Mouse (Mus musculus): ENCODE results near the gene Dnaaf5. TPM values are rescaled to one million over a fixed set of nuclear protein-coding genes. Genes with fewer than 3 reads are reported as not detected.

The Dnaaf5 gene
- polyA plus RNA-seq, 1 experiment from 2014 or later: 4.1 TPM

DNA sequence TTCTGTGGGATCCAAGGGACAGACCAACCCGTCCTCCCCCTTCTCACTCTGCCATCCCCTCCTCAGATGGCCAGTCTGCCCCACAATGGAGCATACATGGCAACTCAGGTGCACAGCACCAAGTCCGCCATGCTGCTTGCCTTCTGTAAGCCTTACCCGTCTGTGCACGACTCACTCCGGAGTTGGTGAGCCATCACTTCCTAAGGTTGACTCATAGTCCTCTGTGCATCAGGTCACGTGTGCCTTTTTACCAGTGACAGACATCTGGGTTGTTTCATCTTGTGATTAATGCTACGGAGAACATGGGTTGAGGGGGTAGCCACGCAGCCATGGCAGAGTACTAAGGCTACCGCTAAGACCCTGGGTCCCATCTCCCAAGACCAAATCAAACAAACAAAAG, 9.4 kb upstream of the Dnaaf5 start:
- DNase-seq (ENCODE audit: low spot score): no peak

DNA sequence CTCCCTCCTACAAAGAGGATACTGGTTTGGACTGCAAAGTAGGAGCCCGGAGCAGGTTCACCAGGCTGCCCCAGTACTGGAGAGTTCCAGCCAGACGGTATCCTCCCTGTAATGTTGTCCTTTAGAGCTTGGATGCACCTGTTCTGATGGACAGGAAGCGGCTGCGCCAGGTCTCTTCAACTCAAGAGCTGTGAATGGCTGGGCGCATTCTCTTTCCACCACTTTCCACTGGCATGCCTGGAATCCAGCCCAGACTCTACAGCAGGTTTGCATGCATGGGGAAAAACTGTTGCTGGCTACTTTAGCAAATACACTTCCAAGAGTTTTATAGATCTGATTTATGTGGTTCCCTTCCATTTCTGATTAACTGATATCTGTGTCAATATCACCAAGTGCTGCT, 8.7 kb upstream of the Dnaaf5 start:
- DNase-seq (ENCODE audit: low spot score): no peak

DNA sequence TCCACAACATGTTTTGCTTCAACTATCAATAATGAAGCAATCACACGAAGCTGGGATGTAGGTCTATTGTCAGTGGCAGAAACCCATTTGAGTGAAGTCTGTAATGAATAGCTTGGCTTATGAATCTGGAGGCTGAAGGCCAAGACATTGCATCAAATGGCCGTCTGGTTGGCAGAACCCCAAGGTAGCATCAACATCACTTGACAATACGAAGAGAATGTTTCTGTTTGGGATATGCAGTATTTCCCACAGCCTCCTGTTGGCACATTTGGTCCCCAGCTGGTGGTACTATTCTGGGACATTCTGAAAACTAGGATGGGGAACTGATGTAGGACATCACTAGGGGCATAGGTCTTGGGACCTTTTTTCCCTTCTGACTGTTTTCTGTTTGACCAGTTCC, 6.1 kb upstream of the Dnaaf5 start:
- DNase-seq (ENCODE audit: low spot score): no peak

DNA sequence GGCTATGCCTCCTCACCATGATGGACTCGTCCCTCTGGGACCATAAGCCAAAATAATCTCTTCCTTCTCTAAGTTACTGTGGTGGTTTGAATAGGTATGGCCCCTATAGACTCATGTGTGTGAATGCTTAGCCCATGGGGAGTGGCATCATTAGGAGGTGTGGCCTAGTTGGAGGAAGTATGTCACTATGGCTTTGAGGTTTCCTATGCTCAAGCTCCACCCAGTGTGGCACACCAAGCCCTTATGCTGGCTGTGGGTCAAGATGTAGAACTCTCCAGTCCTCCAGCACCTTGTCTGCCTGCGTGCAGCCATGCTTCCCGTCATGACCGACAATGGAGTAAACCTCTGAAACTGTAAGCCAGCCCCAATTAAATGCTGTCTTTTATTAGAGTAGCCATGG, 4.3 kb upstream of the Dnaaf5 start:
- no peak for DNase-seq (ENCODE audit: low spot score)

GRCm38 (mm10) chr5:139146476-139147075, 3.4 kb upstream of the Dnaaf5 start:
- DNase-seq (ENCODE audit: low spot score): no peak

- DNase-seq (ENCODE audit: low spot score): no peak
These were observed 2.6 kb upstream of the Dnaaf5 start for GRCm38 (mm10) chr5:139147178-139148078.

DNA sequence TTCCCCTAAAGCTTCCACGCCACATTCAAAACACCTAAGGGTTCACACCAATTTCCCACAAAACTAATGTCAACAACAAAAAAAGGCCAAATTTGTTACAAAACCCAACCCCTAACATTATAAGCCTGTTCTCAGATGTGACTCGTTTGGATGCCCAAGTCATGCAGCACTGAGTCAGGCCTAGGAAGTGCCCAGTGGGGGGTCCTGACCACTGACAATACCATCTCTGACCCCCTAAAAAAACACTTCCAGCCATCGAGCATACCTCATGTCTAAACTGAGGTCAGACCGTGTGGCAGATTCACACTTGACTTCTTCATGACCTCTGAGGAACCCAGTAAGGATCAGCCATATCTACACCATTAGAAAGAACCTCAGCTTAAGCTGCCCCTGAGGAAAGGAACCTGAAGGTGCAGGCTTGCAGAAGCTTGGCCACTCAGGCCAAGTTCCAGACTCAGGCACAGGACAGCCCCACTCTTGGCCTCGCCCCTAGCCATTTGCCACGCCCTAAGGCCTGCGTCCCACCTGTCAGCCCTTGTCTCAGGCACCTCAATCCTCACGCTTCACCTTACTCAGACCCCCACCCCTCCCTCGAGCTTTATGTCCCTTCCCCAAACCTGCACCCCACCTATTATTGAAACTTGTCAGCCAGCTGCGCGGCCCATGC, 884 bp upstream of the Dnaaf5 start:
- no peak for DNase-seq (ENCODE audit: low spot score)

DNA sequence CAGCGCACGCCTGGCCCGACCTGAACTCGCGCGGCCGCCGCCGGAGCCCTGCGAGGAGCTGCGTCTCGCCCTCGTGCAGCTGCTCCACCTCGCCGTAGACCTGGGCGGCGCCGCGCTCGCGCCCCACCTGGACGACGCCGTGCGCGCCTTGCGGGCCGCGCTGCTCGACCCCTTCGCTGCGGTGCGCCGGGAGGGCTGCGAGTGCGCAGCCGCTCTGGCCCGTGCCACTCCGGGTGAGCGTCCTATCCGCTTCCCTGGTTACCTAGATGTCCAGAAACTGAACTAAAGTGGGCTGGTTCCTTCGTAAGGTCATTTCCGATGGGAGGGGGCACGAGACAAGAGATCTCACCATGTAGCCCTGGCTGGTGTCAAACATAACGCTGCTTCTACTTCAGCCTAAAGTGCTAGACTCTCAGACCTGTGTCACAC, 594 bp downstream of the Dnaaf5 start:
- DNase-seq (ENCODE audit: low spot score): peak; percentile 46

GRCm38 (mm10) chr5:139160899-139161298, 10.9 kb downstream of the Dnaaf5 start:
- peak; percentile 56 for DNase-seq (ENCODE audit: low spot score)

GRCm38 (mm10) chr5:139161632-139162031, 11.6 kb downstream of the Dnaaf5 start:
- peak; percentile 89 for DNase-seq (ENCODE audit: low spot score)

- DNase-seq (ENCODE audit: low spot score): peak; percentile 92
These were observed 16.8 kb downstream of the Dnaaf5 start for GRCm38 (mm10) chr5:139166781-139167361.

GRCm38 (mm10) chr5:139167548-139167947, 17.5 kb downstream of the Dnaaf5 start:
- DNase-seq (ENCODE audit: low spot score): no peak

GRCm38 (mm10) chr5:139171929-139172328, 21.9 kb downstream of the Dnaaf5 start:
- no peak for DNase-seq (ENCODE audit: low spot score)

- no peak for DNase-seq (ENCODE audit: low spot score)
These were observed 24.1 kb downstream of the Dnaaf5 start for GRCm38 (mm10) chr5:139174141-139174540.

GRCm38 (mm10) chr5:139174556-139175547, 24.8 kb downstream of the Dnaaf5 start:
- peak; percentile 23 for DNase-seq (ENCODE audit: low spot score)

DNA sequence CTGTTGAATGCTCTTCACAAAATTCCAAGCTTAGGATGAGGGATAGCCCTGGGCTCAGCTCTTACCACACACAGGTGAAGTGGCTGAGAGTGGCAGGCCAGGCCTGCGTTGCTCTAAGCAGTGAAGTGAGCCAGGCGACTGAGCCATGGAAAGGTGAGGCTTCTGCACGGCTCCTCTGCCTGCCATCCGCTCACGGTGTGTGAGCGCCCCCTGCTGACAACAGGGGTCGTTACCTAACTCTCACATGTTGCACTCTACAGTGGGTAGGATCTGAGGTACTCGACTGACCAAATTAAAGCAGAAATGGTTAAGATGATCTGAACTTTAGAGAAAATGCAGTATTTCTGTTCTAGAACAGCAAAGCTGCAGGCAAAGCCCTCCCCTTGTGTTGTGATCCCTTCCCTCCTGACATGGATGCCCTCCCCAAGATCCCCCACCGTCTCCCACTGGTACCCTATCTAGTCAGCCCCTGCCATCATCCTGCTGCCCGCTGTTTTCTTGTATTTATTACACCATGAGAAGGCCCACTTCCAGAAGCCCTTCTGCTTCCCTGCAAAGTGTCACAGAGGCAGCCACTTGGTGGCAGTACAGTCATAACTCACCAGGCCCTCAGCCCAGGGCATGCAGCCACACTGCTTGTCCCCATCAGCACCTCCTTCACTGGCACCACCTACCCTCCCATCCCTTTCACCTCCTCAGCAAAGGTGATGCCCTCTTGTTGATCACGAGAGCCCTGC, 29.0 kb downstream of the Dnaaf5 start:
- peak; percentile 86 for DNase-seq (ENCODE audit: low spot score)

DNA sequence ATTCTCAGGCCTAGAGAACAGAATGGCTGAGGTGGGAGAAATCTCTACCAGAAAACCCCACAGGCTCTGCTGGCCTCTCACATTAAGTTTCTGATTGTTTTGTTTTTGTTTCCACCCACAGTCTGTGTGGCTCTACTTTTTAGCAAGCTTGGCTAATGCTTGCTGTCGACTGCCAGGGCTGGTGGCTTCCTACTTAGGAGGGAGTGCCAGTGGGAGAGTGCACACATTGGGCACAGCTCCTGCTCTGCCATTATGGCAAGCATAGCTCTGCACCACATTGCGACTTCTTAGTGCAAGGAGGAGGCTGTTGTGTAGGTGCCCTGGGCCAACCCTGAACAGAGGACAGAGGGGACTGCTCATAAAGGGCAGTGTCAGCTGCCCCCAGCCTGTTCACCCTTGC, 33.1 kb downstream of the Dnaaf5 start:
- no peak for DNase-seq (ENCODE audit: low spot score)

- DNase-seq (ENCODE audit: low spot score): no peak
These were observed 33.6 kb downstream of the Dnaaf5 start for GRCm38 (mm10) chr5:139183601-139184000.

DNA sequence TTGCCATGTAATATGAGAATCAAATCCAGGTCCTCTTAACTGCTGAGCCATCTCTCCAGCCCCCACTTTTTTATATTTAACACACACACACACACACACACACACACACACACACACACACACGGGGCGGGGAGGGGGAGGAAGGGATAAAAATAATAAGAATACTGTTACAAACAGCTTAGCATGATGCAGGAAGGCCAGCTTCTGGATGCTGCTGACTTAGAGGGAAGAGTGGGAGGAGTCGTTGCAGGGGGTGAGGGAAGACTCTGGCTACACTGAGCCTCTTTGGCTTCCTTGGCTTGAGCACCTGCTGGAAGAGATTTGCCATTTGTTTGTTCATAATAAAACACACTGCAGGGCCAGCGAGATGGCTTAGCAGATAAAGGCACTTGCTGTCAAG, 34.9 kb downstream of the Dnaaf5 start:
- no peak for DNase-seq (ENCODE audit: low spot score)

DNA sequence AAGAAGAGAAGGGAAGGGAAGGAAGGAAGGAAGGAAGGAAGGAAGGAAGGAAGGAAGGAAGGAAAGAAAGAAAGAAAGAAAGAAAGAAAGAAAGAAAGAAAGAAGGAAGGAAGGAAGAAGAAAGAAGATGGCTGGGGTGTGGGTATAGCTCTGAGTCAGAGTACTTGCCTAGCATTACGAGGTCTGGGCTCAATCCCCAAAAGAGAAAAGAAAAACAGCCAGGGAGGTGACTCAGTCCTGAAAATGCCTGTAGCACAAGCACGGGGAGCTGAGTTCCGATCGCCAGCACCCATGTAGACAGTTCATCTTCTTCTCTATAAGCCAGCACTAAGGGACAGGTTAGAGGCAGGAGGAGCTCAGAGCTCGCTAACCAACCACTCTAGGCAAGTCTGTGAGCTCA, 39.7 kb downstream of the Dnaaf5 start:
- DNase-seq (ENCODE audit: low spot score): no peak
